Mouse (Mus musculus) cerebellum, adult 2 months (tissue): Measurements from ENCODE around the gene Rnf207. TPM values are rescaled to one million over a fixed set of nuclear protein-coding genes. Genes with fewer than 3 reads are reported as not detected.
A peak's percentile ranks its signal among the peaks of the same experiment; 100 is the strongest.

Experiments used
- DNase-seq, 2 experiments: peaks; one replicate each; pipeline ENCODE4 v3.0.0; 2021
- H3K27ac ChIP-seq: fragments of 200-500 bp; 2 replicates; pipeline ENCODE4 v1.5.1; 2012; ENCODE audit warnings: low read length, control low read depth, inconsistent platforms; ENCODE audit not compliant: insufficient read depth
- H3K27me3 ChIP-seq: fragments of 200-500 bp; 2 replicates; pipeline ENCODE4 v1.6.1; 2012; ENCODE audit warnings: inconsistent platforms, mild to moderate bottlenecking, low read length, moderate library complexity; ENCODE audit not compliant: control insufficient read depth, insufficient read depth
- H3K4me1 ChIP-seq: fragments of 200-500 bp; 2 replicates; pipeline ENCODE4 v1.6.1; 2011; ENCODE audit warnings: low read length; ENCODE audit not compliant: control insufficient read depth, insufficient read depth
- H3K4me3 ChIP-seq: fragments of 200-500 bp; replicated peaks from 2 replicates; pipeline ENCODE3; 2011; ENCODE audit warnings: mild to moderate bottlenecking, low read depth, low read length, control low read depth; ENCODE audit not compliant: insufficient read depth
- CTCF ChIP-seq: fragments of 200-500 bp; IDR thresholded peaks from 2 replicates; pipeline ENCODE4 v1.5.1; 2011; ENCODE audit warnings: low read depth, mild to moderate bottlenecking, control low read depth, low read length, moderate library complexity, borderline replicate concordance; ENCODE audit not compliant: insufficient read depth
- POLR2A ChIP-seq: fragments of 200-500 bp; IDR thresholded peaks from 2 replicates; pipeline ENCODE4 v1.6.1; 2011; ENCODE audit warnings: low read length, control low read depth, borderline replicate concordance; ENCODE audit not compliant: insufficient read depth
- WGBS: fragments of 180-500 bp; shearing (Covaris S2); methylation state at CpG from one replicate; pipeline ENCODE4 v1.1.7; 2018; 5-methylcytosine and 5-hydroxymethylcytosine counted together
- polyA plus RNA-seq: library from polyadenylated mRNA; depleted of rRNA; stranded (reverse); fragments of >200 nt; gene quantifications from 2 replicates; pipeline ENCODE4 v1.2.3, GENCODE M21; 2012; rRNA removed

Rnf207 gene
- 7.2 and 11.8 TPM in 2 replicates for polyA plus RNA-seq

DNA sequence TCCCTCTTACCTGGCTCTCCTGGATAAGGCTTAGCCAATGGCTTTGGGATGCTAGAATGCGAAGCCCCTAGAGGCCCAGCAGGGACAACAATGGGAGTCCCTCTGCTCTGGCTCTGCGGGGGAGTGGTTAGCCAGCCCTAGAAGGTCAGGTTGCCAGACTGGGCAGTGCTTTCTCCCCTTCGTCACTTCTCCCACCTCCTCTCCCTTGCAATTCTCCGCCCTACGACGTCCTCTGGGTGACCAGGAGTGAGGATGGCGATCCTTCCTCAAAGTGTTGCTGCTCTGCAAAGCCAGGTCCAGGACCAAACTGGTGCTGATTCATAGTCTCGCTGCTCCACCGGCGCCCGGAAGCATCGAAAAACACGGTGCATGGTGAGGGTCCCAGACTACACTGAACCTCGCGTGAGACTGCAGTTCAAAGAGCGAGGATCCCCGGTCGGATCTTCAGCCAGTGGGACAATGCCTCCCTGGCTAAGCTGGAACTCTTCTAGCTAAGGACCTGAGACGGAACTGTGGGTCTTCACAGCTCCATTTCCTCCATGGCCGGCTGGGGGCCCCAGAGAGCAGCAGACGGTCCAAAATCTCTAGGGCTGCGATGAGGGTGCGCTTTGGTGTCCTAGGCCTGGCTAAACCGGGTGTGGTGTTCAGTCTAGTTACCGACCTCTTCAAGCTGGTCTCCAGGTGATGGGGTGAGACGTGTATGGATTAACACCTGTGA lies at the start of gene Rnf207:
Gene Rnf207, minus strand, starts transcription at position 477 of the 718 bp plus-strand sequence.
- H3K27ac ChIP-seq: no peak within 1 kb of the TSS
- peak; percentile 65 for TF ChIP-seq CTCF
- TF ChIP-seq POLR2A: no peak
- no peak within 1 kb of the TSS for H3K4me3 ChIP-seq
- WGBS: 17% methylated on average over 26 of the region's 26 CpGs
- H3K27me3 ChIP-seq: no peaks in the 10 kb centered on the region; the same call in 1 of the 2 replicates
- peak; percentile 59 to 68 for DNase-seq
- H3K4me1 ChIP-seq: no peaks in the 10 kb centered on the region

- TF ChIP-seq CTCF: no peak
- no peak for TF ChIP-seq POLR2A
- WGBS: 49% methylated on average over 7 of the region's 7 CpGs
- Histone ChIP-seq H3K27ac (no peak overlapping the region), H3K4me1 (no peaks in the 10 kb centered on the region), H3K4me3 (no peak overlapping the region), H3K27me3 (no peaks in the 10 kb centered on the region)
- no peak for DNase-seq
These were observed 46.4 kb upstream of the Rnf207 start for GRCm38 (mm10) chr4:152365228-152365627.

DNA sequence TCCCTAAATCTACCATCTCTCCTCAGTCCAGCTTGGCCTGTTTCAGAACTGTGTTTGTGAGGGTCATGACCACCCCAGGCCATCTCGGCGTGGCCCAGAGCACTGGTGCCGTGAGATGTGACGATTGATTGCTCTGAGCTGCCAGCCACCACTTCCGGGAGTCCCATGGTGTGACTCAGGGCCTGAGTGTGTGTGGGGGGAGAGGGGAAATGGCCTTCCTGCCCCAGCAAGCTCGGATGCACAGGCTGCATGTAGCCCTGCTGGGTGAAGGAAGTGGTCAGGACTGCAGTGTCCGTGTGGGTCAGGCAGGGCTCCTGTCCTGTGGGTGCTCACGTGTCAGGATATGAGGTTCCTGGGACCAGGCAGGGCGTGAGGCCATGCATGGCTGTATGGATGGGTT lies 43.4 kb upstream of the Rnf207 start:
- TF ChIP-seq CTCF (no peak), POLR2A (no peak)
- no peak overlapping the region for H3K4me3 ChIP-seq
- no peak for DNase-seq
- no peaks in the 10 kb centered on the region for H3K4me1 ChIP-seq
- WGBS: 85% methylated on average over 9 of the region's 9 CpGs
- H3K27ac ChIP-seq: no peak overlapping the region
- H3K27me3 ChIP-seq: no peaks in the 10 kb centered on the region

DNA sequence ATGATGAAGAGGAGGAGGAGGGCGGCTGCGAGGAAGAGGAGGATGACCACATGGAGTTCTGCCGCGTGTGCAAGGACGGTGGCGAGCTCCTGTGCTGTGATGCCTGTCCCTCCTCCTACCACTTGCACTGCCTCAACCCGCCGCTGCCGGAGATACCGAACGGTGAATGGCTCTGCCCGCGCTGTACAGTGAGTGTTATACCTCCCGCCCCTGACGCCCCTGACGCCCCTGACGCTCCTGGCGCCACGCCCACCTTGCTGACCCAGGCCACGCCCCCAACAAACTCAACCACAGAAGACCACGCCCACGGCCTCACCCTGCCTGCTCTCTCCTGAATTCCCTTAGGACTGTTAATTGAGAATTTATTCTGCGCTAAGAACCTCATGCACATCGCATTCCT lies 42.1 kb upstream of the Rnf207 start:
- no peak overlapping the region for H3K4me3 ChIP-seq
- TF ChIP-seq POLR2A (no peak), CTCF (no peak)
- H3K27me3 ChIP-seq: no peaks in the 10 kb centered on the region
- 13% methylated on average over 24 of the region's 24 CpGs for WGBS
- H3K4me1 ChIP-seq: no peaks in the 10 kb centered on the region
- no peak for DNase-seq
- no peak overlapping the region for H3K27ac ChIP-seq

- 21% methylated on average over 11 of the region's 11 CpGs for WGBS
- H3K27me3 ChIP-seq: no peaks in the 10 kb centered on the region
- H3K27ac ChIP-seq: no peak overlapping the region
- H3K4me3 ChIP-seq: no peak overlapping the region
- no peaks in the 10 kb centered on the region for H3K4me1 ChIP-seq
- DNase-seq: no peak
- TF ChIP-seq CTCF: no peak
- TF ChIP-seq POLR2A: no peak
These were observed 40.9 kb upstream of the Rnf207 start for GRCm38 (mm10) chr4:152359700-152360099.

GRCm38 (mm10) chr4:152355672-152356071 lies 36.9 kb upstream of the Rnf207 start:
- no peaks in the 10 kb centered on the region for H3K4me1 ChIP-seq
- 86% methylated on average over 7 of the region's 7 CpGs for WGBS
- H3K27ac ChIP-seq: no peak overlapping the region
- no peak for DNase-seq
- H3K4me3 ChIP-seq: no peak overlapping the region
- H3K27me3 ChIP-seq: no peaks in the 10 kb centered on the region
- TF ChIP-seq CTCF: no peak
- no peak for TF ChIP-seq POLR2A

DNA sequence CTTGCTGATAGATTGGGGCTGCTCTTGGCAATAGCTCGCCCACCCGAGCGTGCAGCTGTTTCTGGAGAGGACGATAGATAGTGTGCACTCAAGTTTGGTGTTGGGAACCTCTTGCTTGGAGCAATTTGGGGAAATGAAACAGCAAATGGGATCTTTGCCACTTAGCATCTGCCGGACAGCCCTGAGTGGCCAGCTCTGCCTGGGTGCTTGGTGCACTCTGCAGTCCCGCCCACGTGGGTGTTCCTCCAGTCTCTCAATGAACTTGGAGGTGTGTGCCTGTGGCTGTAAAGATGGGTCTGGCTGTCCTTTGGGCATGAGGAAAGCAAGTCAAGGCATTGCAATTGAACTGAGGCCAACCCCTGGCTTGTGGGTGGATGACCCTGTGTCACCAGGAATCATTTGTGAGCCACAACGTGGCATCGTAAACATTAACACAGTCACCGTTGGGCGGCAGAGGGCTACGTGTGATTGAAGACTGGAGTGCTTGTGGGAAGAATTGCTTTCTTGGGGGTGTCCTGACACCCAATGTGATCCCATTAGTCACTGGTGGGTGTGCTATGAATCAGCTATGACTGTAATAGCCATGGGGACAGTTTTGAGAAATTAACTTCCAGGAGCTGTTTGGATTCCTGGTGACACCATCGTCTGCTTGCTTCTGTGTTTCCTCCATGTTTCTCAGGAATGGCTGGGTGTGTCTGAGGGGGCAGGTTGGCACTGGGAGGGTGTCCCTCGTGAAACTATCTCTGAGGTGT lies 35.3 kb upstream of the Rnf207 start:
- WGBS: 60% methylated on average over 14 of the region's 14 CpGs
- H3K4me1 ChIP-seq: 0 out of 2 replicates have a peak, but pooled peaks cover 4% of the 10 kb centered on the region
- no peak overlapping the region for H3K27ac ChIP-seq
- no peak overlapping the region for H3K4me3 ChIP-seq
- no peaks in the 10 kb centered on the region for H3K27me3 ChIP-seq
- TF ChIP-seq POLR2A (no peak), CTCF (no peak)
- no peak for DNase-seq
